Mouse (Mus musculus) WW6 (cell line): ENCODE measurements around the gene Tmprss3.

Source experiments
- DNase-seq: peaks from one replicate; pipeline ENCODE4 v3.0.0-alpha.2; 2013; ENCODE audit warnings: low read depth, low spot score

Tmprss3 gene

GRCm38 (mm10) chr17:31136821-31137220 lies 62.0 kb downstream of the Tmprss3 start:
- no peak for DNase-seq

- no peak for DNase-seq
These were observed 62.5 kb downstream of the Tmprss3 start for GRCm38 (mm10) chr17:31136291-31136690.

GRCm38 (mm10) chr17:31134913-31135312 lies 63.9 kb downstream of the Tmprss3 start:
- no peak for DNase-seq

GRCm38 (mm10) chr17:31133776-31134175 lies 65.0 kb downstream of the Tmprss3 start:
- DNase-seq: no peak

GRCm38 (mm10) chr17:31131269-31131821 lies 67.4 kb downstream of the Tmprss3 start:
- DNase-seq: no peak

GRCm38 (mm10) chr17:31129452-31129851 lies 69.3 kb downstream of the Tmprss3 start, which contains the start of gene Tff3:
Tff3 (minus strand) TSS chr17:31129646.
- DNase-seq: no peak
